Mouse (Mus musculus) liver, embryonic 14.5 days (tissue): ENCODE data around the gene Chn2.

Experiments used
- CTCF ChIP-seq: IDR thresholded peaks from 2 replicates; pipeline ENCODE4 v1.5.1; 2016; ENCODE audit warnings: antibody characterized with exemption, low read depth, control low read depth
- EP300 ChIP-seq: IDR thresholded peaks from 2 replicates; pipeline ENCODE4 v1.6.1; 2016; ENCODE audit warnings: antibody characterized with exemption, low read depth

DNA sequence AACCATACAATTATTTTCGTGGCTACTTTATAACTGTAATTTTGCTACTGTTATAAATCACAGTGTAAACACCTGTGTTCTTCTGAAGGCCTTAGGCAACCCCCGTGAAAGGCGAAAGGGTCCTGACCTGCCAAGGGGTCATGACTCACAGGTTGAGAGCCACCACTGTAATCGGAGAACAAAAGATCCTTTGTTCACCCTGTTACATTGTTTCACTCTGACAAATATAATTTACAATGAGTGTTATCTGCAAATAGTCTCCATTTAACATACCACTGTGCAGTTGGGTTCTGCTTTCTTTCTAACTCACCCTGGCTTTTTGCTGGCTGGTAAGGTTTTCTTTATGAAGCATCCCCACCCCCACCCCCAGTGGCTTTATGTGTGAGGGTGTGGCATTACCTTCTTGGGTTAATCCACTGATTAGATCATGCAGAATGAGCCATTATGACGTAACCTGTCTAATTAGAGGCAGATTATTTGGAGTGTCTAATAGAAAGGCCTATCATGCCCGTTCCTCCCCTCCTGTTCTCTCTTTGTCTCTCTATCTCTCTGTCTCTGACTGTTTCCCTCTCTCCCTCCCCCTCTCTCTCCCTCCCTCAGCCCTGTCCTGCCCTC is 56.9 kb downstream of the Chn2 start:
- no peak for TF ChIP-seq CTCF
- TF ChIP-seq EP300, result no peak
